Mouse (Mus musculus) thymus, adult 2 months (tissue): ENCODE measurements around the gene Fbxo9. TPM values are rescaled to one million over a fixed set of nuclear protein-coding genes. Genes with fewer than 3 reads are reported as not detected.

Experiments
- DNase-seq: peaks from one replicate; pipeline ENCODE4 v3.0.0; 2021
- H3K27ac ChIP-seq: fragments of 200-500 bp; 2 replicates; pipeline ENCODE4 v1.5.1; 2012; ENCODE audit warnings: low read length, control low read depth; ENCODE audit not compliant: control insufficient read depth, insufficient read depth
- H3K27me3 ChIP-seq: fragments of 200-500 bp; 2 replicates; pipeline ENCODE4 v1.6.1; 2012; ENCODE audit warnings: mild to moderate bottlenecking, low read length, moderate library complexity, mixed read lengths; ENCODE audit not compliant: control insufficient read depth, insufficient read depth
- H3K36me3 ChIP-seq: fragments of 200-500 bp; 2 replicates; pipeline ENCODE4 v1.6.1; 2012; ENCODE audit warnings: mild to moderate bottlenecking, low read length, moderate library complexity; ENCODE audit not compliant: control insufficient read depth, insufficient read depth
- H3K4me1 ChIP-seq: fragments of 200-500 bp; replicated peaks from 2 replicates; pipeline ENCODE4 v1.6.1; 2012; ENCODE audit warnings: low read length; ENCODE audit not compliant: control insufficient read depth, insufficient read depth
- H3K4me3 ChIP-seq: fragments of 200-500 bp; 2 replicates; pipeline ENCODE4 v1.5.1; 2012; ENCODE audit warnings: mild to moderate bottlenecking, low read length, control low read depth, moderate library complexity; ENCODE audit not compliant: control insufficient read depth, insufficient read depth
- CTCF ChIP-seq: fragments of 200-500 bp; IDR thresholded peaks from 2 replicates; pipeline ENCODE4 v1.5.1; 2012; ENCODE audit warnings: mild to moderate bottlenecking, control low read depth, low read length, moderate library complexity, borderline replicate concordance; ENCODE audit not compliant: control insufficient read depth, poor library complexity, insufficient read depth; ENCODE audit errors: extremely low read depth
- POLR2A ChIP-seq: fragments of 200-500 bp; IDR thresholded peaks from 2 replicates; pipeline ENCODE4 v1.6.1; 2012; ENCODE audit warnings: mild to moderate bottlenecking, low read length, control low read depth, moderate library complexity; ENCODE audit not compliant: control insufficient read depth, poor library complexity, insufficient read depth; ENCODE audit errors: extremely low read depth
- WGBS: fragments of 180-500 bp; shearing (Covaris S2); methylation state at CpG from one replicate; pipeline ENCODE4 v1.1.7; 2018; 5-methylcytosine and 5-hydroxymethylcytosine counted together
- polyA plus RNA-seq: library from polyadenylated mRNA; depleted of rRNA; stranded (reverse); fragments of >200 nt; gene quantifications from 2 replicates; pipeline ENCODE4 v1.2.3, GENCODE M21; 2012

Fbxo9 gene
- polyA plus RNA-seq, 1 experiment = 119 TPM

- H3K36me3 ChIP-seq = no peaks in the 10 kb centered on the region
- TF ChIP-seq POLR2A (no peak), CTCF (no peak)
- H3K27ac ChIP-seq = no peak overlapping the region
- H3K27me3 ChIP-seq = no peaks in the 10 kb centered on the region
- H3K4me1 ChIP-seq = no peaks in the 10 kb centered on the region
- no peak overlapping the region for H3K4me3 ChIP-seq
- 95% methylated on average over 7 of the region's 7 CpGs for WGBS
- DNase-seq = no peak
Measured at GRCm38 (mm10) chr9:78122939-78123712, 14.3 kb upstream of the Fbxo9 start.

GRCm38 (mm10) chr9:78121985-78122384, 13.1 kb upstream of the Fbxo9 start:
- Histone ChIP-seq H3K36me3 (no peaks in the 10 kb centered on the region), H3K27ac (no peak overlapping the region), H3K27me3 (no peaks in the 10 kb centered on the region), H3K4me3 (no peak overlapping the region), H3K4me1 (no peaks in the 10 kb centered on the region)
- 95% methylated on average over 6 of the region's 6 CpGs for WGBS
- no peak for TF ChIP-seq CTCF
- DNase-seq = no peak

- H3K4me3 ChIP-seq = no peak overlapping the region
- WGBS = 96% methylated on average over 8 of the region's 8 CpGs
- H3K27ac ChIP-seq = no peak overlapping the region
- DNase-seq = no peak
- H3K4me1 ChIP-seq = no peaks in the 10 kb centered on the region
- TF ChIP-seq POLR2A = no peak
- no peak for TF ChIP-seq CTCF
- no peaks in the 10 kb centered on the region for H3K36me3 ChIP-seq
- no peaks in the 10 kb centered on the region for H3K27me3 ChIP-seq
Measured at GRCm38 (mm10) chr9:78121358-78121757, 12.5 kb upstream of the Fbxo9 start.

- 98% methylated on average over 2 of the region's 2 CpGs for WGBS
- H3K27ac ChIP-seq = no peak overlapping the region
- peaks cover 10% of the 10 kb centered on the region for H3K4me1 ChIP-seq
- H3K27me3 ChIP-seq = no peaks in the 10 kb centered on the region
- DNase-seq = no peak
- no peaks in the 10 kb centered on the region for H3K36me3 ChIP-seq
- no peak for TF ChIP-seq CTCF
- no peak for TF ChIP-seq POLR2A
- H3K4me3 ChIP-seq = no peak overlapping the region
Measured at GRCm38 (mm10) chr9:78117690-78118089, 8.8 kb upstream of the Fbxo9 start.

- DNase-seq = no peak
- no peak overlapping the region for H3K4me3 ChIP-seq
- no peak overlapping the region for H3K27ac ChIP-seq
Measured at GRCm38 (mm10) chr9:78115746-78116145, 6.9 kb upstream of the Fbxo9 start.

GRCm38 (mm10) chr9:78113538-78113885, 4.6 kb upstream of the Fbxo9 start:
- no peak for DNase-seq
- WGBS = 2% methylated on average over 14 of the region's 14 CpGs
- peak overlapping the region; percentile 84 for H3K4me3 ChIP-seq
- no peak overlapping the region for H3K27ac ChIP-seq
- TF ChIP-seq CTCF (no peak), POLR2A (no peak)
- peaks cover 10% of the 10 kb centered on the region for H3K4me1 ChIP-seq
- no peaks in the 10 kb centered on the region for H3K36me3 ChIP-seq
- H3K27me3 ChIP-seq = no peaks in the 10 kb centered on the region

More at GRCm38 (mm10) chr9:78115746-78116145, 6.9 kb upstream of the Fbxo9 start:
- Histone ChIP-seq H3K27me3 (no peaks in the 10 kb centered on the region), H3K36me3 (no peaks in the 10 kb centered on the region), H3K4me1 (peaks cover 10% of the 10 kb centered on the region)
- TF ChIP-seq POLR2A = no peak
- TF ChIP-seq CTCF = no peak
- WGBS = 96% methylated on average over 9 of the region's 9 CpGs
